Mouse (Mus musculus) cerebellum, postnatal 14 days (tissue): ENCODE measurements at regions not wholly inside any gene's neighbourhood (a gene's known extent, or its start where the extent isn't known, plus 50 kb on each side); places are given as distances from the start of the nearest gene placed in this dataset.
A peak's percentile ranks its signal among the peaks of the same experiment; 100 is the strongest.

ENCODE experiments used
- DNase-seq, 2 experiments: peaks; one replicate each; pipeline ENCODE4 v3.0.0; 2021; ENCODE audit warnings: mixed read lengths in 2 of 2

- DNase-seq = no peak
Measured at GRCm38 (mm10) chr3:150427965-150428364, 1009.7 kb upstream of the Adgrl4 start.

- no peak for DNase-seq
Measured at GRCm38 (mm10) chr3:150431291-150431690, 1006.4 kb upstream of the Adgrl4 start.

- peak; percentile 24 to 51 for DNase-seq
Measured at GRCm38 (mm10) chr3:150435199-150435598, 1002.5 kb upstream of the Adgrl4 start.

- DNase-seq = no peak
Measured at GRCm38 (mm10) chr3:150435818-150436607, 1001.7 kb upstream of the Adgrl4 start.
